Mouse (Mus musculus) MEL (cell line): ENCODE data around the gene Cacnb3. TPM values are rescaled to one million over a fixed set of nuclear protein-coding genes. Genes with fewer than 3 reads are reported as not detected.

Experiments
- DNase-seq: peaks from one replicate; pipeline ENCODE4 v3.0.0; 2011; ENCODE audit warnings: low read depth, low spot score
- H3K27ac ChIP-seq: 2 replicates; pipeline ENCODE4 v1.5.1; 2012; ENCODE audit warnings: low read depth, mild to moderate bottlenecking, control low read depth, low read length, moderate library complexity; ENCODE audit not compliant: control insufficient read depth
- H3K27me3 ChIP-seq, 2 experiments: fragments of 150-350 bp in 1 of 2; sonication (generic) in 1 of 2; 2 replicates each; pipeline ENCODE4 v1.6.1; 2012; ENCODE audit warnings: low read length in 2 of 2, mild to moderate bottlenecking in 2 of 2, improper control_type of control experiment in 1 of 2, moderate library complexity in 1 of 2; ENCODE audit not compliant: insufficient read depth in 2 of 2, control insufficient read depth in 1 of 2
- H3K36me3 ChIP-seq, 2 experiments: 2 replicates each; pipeline ENCODE4 v1.6.1; 2012 to 2014; ENCODE audit warnings: low read length in 2 of 2, improper control_type of control experiment in 1 of 2, inconsistent platforms in 1 of 2, mild to moderate bottlenecking in 1 of 2; ENCODE audit not compliant: insufficient read depth in 2 of 2, control insufficient read depth in 1 of 2
- H3K4me1 ChIP-seq, 2 experiments: fragments of 150-350 bp in 1 of 2; sonication (generic) in 1 of 2; 2 replicates each; pipeline ENCODE4 v1.6.1; 2012; ENCODE audit warnings: low read length in 2 of 2, improper control_type of control experiment in 1 of 2, mild to moderate bottlenecking in 1 of 2; ENCODE audit not compliant: insufficient read depth in 2 of 2, control insufficient read depth in 1 of 2
- H3K4me3 ChIP-seq, 2 experiments: fragments of 150-350 bp in 1 of 2; sonication (generic) in 1 of 2; 2 replicates each; pipeline ENCODE4 v1.5.1; 2012; ENCODE audit warnings: low read depth in 2 of 2, low read length in 2 of 2, mild to moderate bottlenecking in 2 of 2, moderate library complexity in 2 of 2, control low read depth in 1 of 2, improper control_type of control experiment in 1 of 2; ENCODE audit not compliant: control insufficient read depth in 1 of 2, insufficient read depth in 1 of 2
- H3K79me2 ChIP-seq: 2 replicates; pipeline ENCODE4 v1.6.1; 2012; ENCODE audit warnings: mild to moderate bottlenecking, low read length, moderate library complexity; ENCODE audit not compliant: control insufficient read depth, poor library complexity, insufficient read depth
- H3K9ac ChIP-seq: 2 replicates; pipeline ENCODE4 v1.6.1; 2012; ENCODE audit warnings: low read depth, mild to moderate bottlenecking, control low read depth, low read length, moderate library complexity; ENCODE audit not compliant: control insufficient read depth, poor library complexity, severe bottlenecking
- H3K9me3 ChIP-seq: fragments of 150-350 bp; sonication (generic); replicated peaks from 2 replicates; pipeline ENCODE4 v1.6.1; 2012; ENCODE audit warnings: mild to moderate bottlenecking, low read length, improper control_type of control experiment, moderate library complexity; ENCODE audit not compliant: insufficient read depth
- CHD1 ChIP-seq: IDR thresholded peaks from 2 replicates; pipeline ENCODE4 v1.6.1; 2012; ENCODE audit warnings: low read depth, mild to moderate bottlenecking, inconsistent platforms, low read length, improper control_type of control experiment
- CHD2 ChIP-seq: IDR thresholded peaks from 2 replicates; pipeline ENCODE4 v1.6.1; 2011; ENCODE audit warnings: low read length, improper control_type of control experiment
- EP300 ChIP-seq, 2 experiments: IDR thresholded peaks; 2 replicates each; pipeline ENCODE4 v1.6.1; 2011; ENCODE audit warnings: improper control_type of control experiment in 2 of 2, low read length in 2 of 2, low read depth in 1 of 2, mild to moderate bottlenecking in 1 of 2
- MAFK ChIP-seq: IDR thresholded peaks from 2 replicates; pipeline ENCODE4 v1.6.1; 2011; ENCODE audit warnings: low read depth, mild to moderate bottlenecking, low read length, improper control_type of control experiment, borderline replicate concordance
- MXI1 ChIP-seq: IDR thresholded peaks from 2 replicates; pipeline ENCODE4 v1.6.1; 2011; ENCODE audit warnings: mild to moderate bottlenecking, low read depth, low read length, improper control_type of control experiment
- NELFE ChIP-seq: IDR thresholded peaks from 2 replicates; pipeline ENCODE4 v1.6.1; 2011; ENCODE audit warnings: low read depth, low read length, improper control_type of control experiment
- NRF1 ChIP-seq: IDR thresholded peaks from 2 replicates; pipeline ENCODE4 v1.6.1; 2014; ENCODE audit warnings: low read depth, mild to moderate bottlenecking, inconsistent platforms, low read length, improper control_type of control experiment, moderate library complexity; ENCODE audit not compliant: poor library complexity, insufficient read depth, severe bottlenecking
- POLR2AphosphoS5 ChIP-seq: IDR thresholded peaks from 2 replicates; pipeline ENCODE4 v1.6.1; 2012; ENCODE audit warnings: low read depth, borderline replicate concordance, mild to moderate bottlenecking, inconsistent platforms, low read length, moderate library complexity, mixed read lengths
- RCOR1 ChIP-seq: IDR thresholded peaks from 2 replicates; pipeline ENCODE4 v1.6.1; 2012; ENCODE audit warnings: low read depth, mild to moderate bottlenecking, inconsistent platforms, low read length, improper control_type of control experiment
- SIN3A ChIP-seq: IDR thresholded peaks from 2 replicates; pipeline ENCODE4 v1.6.1; 2012; ENCODE audit warnings: low read length, improper control_type of control experiment, inconsistent platforms
- TCF12 ChIP-seq: IDR thresholded peaks from 2 replicates; pipeline ENCODE4 v1.6.1; 2014; ENCODE audit warnings: low read depth, mild to moderate bottlenecking, inconsistent platforms, low read length, improper control_type of control experiment, moderate library complexity
- USF2 ChIP-seq, 2 experiments: IDR thresholded peaks; 2 replicates each; pipeline ENCODE4 v1.6.1; 2011 to 2012; ENCODE audit warnings: improper control_type of control experiment in 2 of 2, low read length in 2 of 2, borderline replicate concordance in 1 of 2, inconsistent platforms in 1 of 2, low read depth in 1 of 2, mild to moderate bottlenecking in 1 of 2; ENCODE audit not compliant: insufficient read depth in 1 of 2
- ZC3H11A ChIP-seq: IDR thresholded peaks from 2 replicates; pipeline ENCODE4 v1.6.1; 2012; ENCODE audit warnings: low read depth, mild to moderate bottlenecking, inconsistent platforms, low read length, improper control_type of control experiment
- ZMIZ1 ChIP-seq: IDR thresholded peaks from 2 replicates; pipeline ENCODE4 v1.6.1; 2012; ENCODE audit warnings: low read depth, mild to moderate bottlenecking, inconsistent platforms, low read length, improper control_type of control experiment, moderate library complexity
- polyA plus RNA-seq, 2 experiments: library from polyadenylated mRNA; stranded (reverse) in 1 of 2; unstranded in 1 of 2; fragments of >175 nt in 1 of 2; fragments of >200 nt in 1 of 2; gene quantifications; 2 replicates each; pipeline versions ENCODE4 v1.2.1 to v1.2.4; 2012; ENCODE audit warnings: low replicate concordance in 2 of 2, low read depth in 1 of 2; ENCODE audit not compliant: insufficient read length in 2 of 2, insufficient read depth in 1 of 2, missing spikeins in 1 of 2
- total RNA-seq: library from RNA; depleted of rRNA; stranded (reverse); fragments of 300-350 nt; gene quantifications from 2 replicates; pipeline ENCODE4 v1.2.3, GENCODE M21; 2012

Cacnb3 gene
- total and polyA plus RNA-seq, 3 experiments: 1.4 to 8.5 TPM; not detected in 1

DNA sequence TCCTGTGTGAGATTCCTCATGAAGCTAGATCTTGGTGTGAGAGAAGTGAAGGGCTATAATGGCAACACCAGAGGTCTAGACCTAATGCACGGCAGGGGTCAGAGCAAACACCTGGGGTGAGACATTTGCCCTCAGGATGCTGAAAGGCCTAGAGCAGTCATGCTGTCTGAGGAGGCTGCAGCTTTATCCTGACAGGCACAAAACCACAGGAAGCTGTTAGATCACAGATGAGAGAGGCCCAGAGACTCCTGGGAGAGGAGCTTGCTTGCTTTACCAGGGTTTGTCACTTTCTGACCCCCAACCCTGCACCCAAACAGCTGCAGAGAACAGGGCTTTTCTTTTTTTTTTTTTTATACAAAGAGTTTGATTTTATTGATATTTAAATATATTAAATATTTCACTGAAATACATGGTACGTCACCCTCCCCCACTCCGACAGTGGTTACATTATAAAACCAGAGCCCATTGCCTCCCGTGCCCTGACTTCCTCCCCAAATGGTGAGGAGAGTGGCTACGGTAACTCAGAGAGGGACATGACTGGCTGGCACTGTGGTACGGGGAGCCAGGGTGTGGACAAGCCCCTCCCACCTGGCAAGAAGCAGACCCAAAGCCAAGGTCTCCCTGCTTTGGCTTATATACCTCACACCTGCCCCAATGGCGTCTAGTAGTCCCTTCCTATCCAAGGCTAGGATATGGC, 40.9 kb upstream of the Cacnb3 start (continued):
- TF ChIP-seq TCF12 (peak; percentile 73; the same call in 1 of the 2 replicates), USF2 (IDR thresholded peaks at IDR 0.05; ENCODE audit: borderline replicate concordance in 1 of 2, insufficient read depth in 1 of 2, low read depth in 1 of 2, low read length in 2 of 2) (no peak), EP300 (IDR thresholded peaks at IDR 0.05; ENCODE audit: low read depth in 1 of 2, low read length in 2 of 2) (peak; percentile 80 to 86), ZMIZ1 (no peak), CHD2 (no peak)

DNA sequence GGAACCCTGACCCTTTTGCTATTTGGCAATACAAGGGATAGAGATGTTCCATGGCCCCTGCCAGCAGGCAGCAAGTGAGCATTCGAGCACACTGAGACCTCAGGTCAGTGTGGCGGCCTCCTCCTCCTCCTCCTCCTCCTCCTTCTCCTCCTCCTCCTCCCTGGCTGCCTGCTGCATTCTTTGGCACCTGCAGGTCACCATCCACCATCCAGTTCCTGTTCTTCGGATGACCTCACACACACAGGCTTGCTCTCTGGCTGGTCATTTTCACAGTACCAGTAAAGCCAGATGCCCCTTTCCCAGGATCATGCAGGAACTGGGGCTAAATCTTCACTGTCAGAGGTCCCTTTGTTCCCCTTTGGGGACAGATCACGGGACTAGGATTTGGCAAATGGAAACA, 39.2 kb upstream of the Cacnb3 start:
- no peaks in the 10 kb centered on the region for H3K27me3 ChIP-seq
- no peak for DNase-seq
- no peaks in the 10 kb centered on the region for H3K79me2 ChIP-seq
- TF ChIP-seq CHD2 (no peak), NELFE (no peak), ZC3H11A (no peak), SIN3A (no peak)
- peaks cover 15 to 36% of the 10 kb centered on the region in 2 experiments for H3K36me3 ChIP-seq
- no peak overlapping the region for H3K9ac ChIP-seq
- peaks cover 37% of the 10 kb centered on the region in 2 experiments for H3K4me1 ChIP-seq
- no peak overlapping the region for H3K27ac ChIP-seq
- H3K4me3 ChIP-seq: no peak overlapping the region
- H3K9me3 ChIP-seq: no peaks in the 10 kb centered on the region

GRCm38 (mm10) chr15:98594193-98594592, 36.4 kb upstream of the Cacnb3 start:
- Histone ChIP-seq H3K79me2 (no peaks in the 10 kb centered on the region), H3K4me3 (no peak overlapping the region), H3K27ac (no peak overlapping the region), H3K4me1 (peaks cover 17 to 19% of the 10 kb centered on the region in 2 experiments), H3K9ac (no peak overlapping the region), H3K27me3 (no peaks in the 10 kb centered on the region), H3K9me3 (no peaks in the 10 kb centered on the region)
- no peak for DNase-seq
- no peak for TF ChIP-seq CHD1
- TF ChIP-seq MXI1: no peak
- no peak for TF ChIP-seq POLR2AphosphoS5
- no peak for TF ChIP-seq RCOR1
- no peak for TF ChIP-seq NELFE
- TF ChIP-seq USF2 (IDR thresholded peaks at IDR 0.05; ENCODE audit: borderline replicate concordance in 1 of 2, insufficient read depth in 1 of 2, low read depth in 1 of 2, low read length in 2 of 2): no peak
- no peak for TF ChIP-seq NRF1
- no peak for TF ChIP-seq MAFK
- TF ChIP-seq, all 39 proteins: peak for 0
- peaks cover 16 to 23% of the 10 kb centered on the region in 2 experiments for H3K36me3 ChIP-seq
